Mouse (Mus musculus) liver, embryonic 15.5 days (tissue): Measurements from ENCODE around the gene Dlg1. TPM values are rescaled to one million over a fixed set of nuclear protein-coding genes. Genes with fewer than 3 reads are reported as not detected.

ENCODE experiments used
- ATAC-seq: fragments of 200-750 bp; cut with Nextera tagmentation; 2 replicates; pipeline ENCODE4 v1.8.0; 2017; ENCODE audit warnings: moderate number of reproducible peaks, mild to moderate bottlenecking, moderate library complexity; ENCODE audit not compliant: insufficient read depth
- H3K27ac ChIP-seq: fragments of 300-500 bp; sonication (generic); replicated peaks from 2 replicates; pipeline ENCODE4 v1.5.1; 2015; ENCODE audit warnings: mild to moderate bottlenecking, inconsistent platforms
- H3K27me3 ChIP-seq: fragments of 300-500 bp; sonication (generic); 2 replicates; pipeline ENCODE4 v1.6.1; 2015; ENCODE audit warnings: mild to moderate bottlenecking, inconsistent platforms
- H3K36me3 ChIP-seq: fragments of 300-500 bp; sonication (generic); replicated peaks from 2 replicates; pipeline ENCODE4 v1.6.1; 2015; ENCODE audit warnings: moderate library complexity, mild to moderate bottlenecking, inconsistent platforms
- H3K4me1 ChIP-seq: fragments of 300-500 bp; sonication (generic); replicated peaks from 2 replicates; pipeline ENCODE4 v1.6.1; 2015; ENCODE audit warnings: inconsistent platforms
- H3K4me2 ChIP-seq: fragments of 300-500 bp; sonication (generic); 2 replicates; pipeline ENCODE4 v1.6.1; 2015; ENCODE audit warnings: moderate library complexity, mild to moderate bottlenecking, inconsistent platforms
- H3K4me3 ChIP-seq: fragments of 300-500 bp; sonication (generic); replicated peaks from 2 replicates; pipeline ENCODE4 v1.5.1; 2015; ENCODE audit warnings: mild to moderate bottlenecking, inconsistent platforms
- H3K9ac ChIP-seq: fragments of 300-500 bp; sonication (generic); 2 replicates; pipeline ENCODE4 v1.6.1; 2015; ENCODE audit warnings: moderate library complexity, mild to moderate bottlenecking, inconsistent platforms
- H3K9me3 ChIP-seq: fragments of 300-500 bp; sonication (generic); replicated peaks from 2 replicates; pipeline ENCODE4 v1.6.1; 2016; ENCODE audit warnings: inconsistent platforms
- WGBS: fragments of 180-500 bp; shearing (Covaris S2); methylation state at CpG from one replicate; pipeline ENCODE4 v1.1.7; 2015; ENCODE audit warnings: mixed read lengths; ENCODE audit not compliant: insufficient replicate concordance; 5-methylcytosine and 5-hydroxymethylcytosine counted together
- polyA plus RNA-seq: library from polyadenylated mRNA; unstranded; fragments of >200 nt; fragmentation: Nextera tagmentation; extraction: Ambion mirVana; gene quantifications from 2 replicates; pipeline ENCODE4 v1.2.1, GENCODE M21; 2015

Dlg1 gene
- polyA plus RNA-seq, 1 experiment from 2014 or later: 6.6 TPM

GRCm38 (mm10) chr16:31631046-31631445, 32.2 kb upstream of the Dlg1 start:
- WGBS: 63% methylated on average over 3 of the region's 3 CpGs
- ATAC-seq: no peak

DNA sequence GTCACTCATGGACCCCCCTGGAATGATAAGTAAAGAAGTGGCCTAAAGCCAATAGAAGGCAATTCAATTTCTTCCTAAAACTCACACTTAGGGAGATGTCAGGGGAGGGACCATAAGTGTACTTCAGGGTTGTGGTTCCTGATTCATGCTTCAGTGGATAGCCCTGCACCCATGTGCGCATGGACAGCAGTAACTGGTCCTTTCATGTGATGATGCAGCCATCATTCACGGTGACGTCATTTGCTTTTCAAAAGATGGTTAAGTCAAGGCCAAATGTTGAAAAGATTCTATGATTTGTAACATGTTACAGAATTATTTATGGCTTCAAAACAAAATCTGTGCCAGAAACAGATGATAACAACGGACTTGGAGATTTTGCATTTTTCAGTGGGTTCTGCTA, 28.9 kb upstream of the Dlg1 start:
- Histone ChIP-seq H3K9me3 (no peaks in the 10 kb centered on the region), H3K4me2 (no peak overlapping the region), H3K4me1 (no peaks in the 10 kb centered on the region), H3K27me3 (no peaks in the 10 kb centered on the region), H3K9ac (no peak overlapping the region), H3K4me3 (no peak overlapping the region), H3K27ac (no peak overlapping the region), H3K36me3 (no peaks in the 10 kb centered on the region)
- no peak for ATAC-seq
- whole genome bisulfite sequencing: 85% methylated on average over 4 of the region's 4 CpGs

More at GRCm38 (mm10) chr16:31631046-31631445, 32.2 kb upstream of the Dlg1 start:
- Histone ChIP-seq H3K36me3 (no peaks in the 10 kb centered on the region), H3K9ac (no peak overlapping the region), H3K4me1 (no peaks in the 10 kb centered on the region), H3K9me3 (no peaks in the 10 kb centered on the region), H3K4me2 (no peak overlapping the region), H3K27me3 (no peaks in the 10 kb centered on the region), H3K4me3 (no peak overlapping the region), H3K27ac (no peak overlapping the region)

- Histone ChIP-seq H3K9me3 (no peaks in the 10 kb centered on the region), H3K27me3 (no peaks in the 10 kb centered on the region; the same call in 1 of the 2 replicates), H3K4me2 (no peak overlapping the region), H3K4me1 (no peaks in the 10 kb centered on the region), H3K9ac (no peak overlapping the region), H3K27ac (no peak overlapping the region), H3K4me3 (no peak overlapping the region), H3K36me3 (no peaks in the 10 kb centered on the region)
- WGBS: 65% methylated on average over 7 of the region's 7 CpGs
- ATAC-seq: no peak
These were observed 24.9 kb upstream of the Dlg1 start for GRCm38 (mm10) chr16:31638393-31638792.

- H3K27ac ChIP-seq: no peak overlapping the region
- 0 out of 2 replicates have a peak, but pooled peaks cover 3% of the 10 kb centered on the region for H3K9me3 ChIP-seq
- H3K4me2 ChIP-seq: no peak overlapping the region
- ATAC-seq: no peak
- no peak overlapping the region for H3K4me3 ChIP-seq
- no peaks in the 10 kb centered on the region for H3K36me3 ChIP-seq
- 53% methylated on average over 4 of the region's 4 CpGs for WGBS
- no peaks in the 10 kb centered on the region; the same call in 1 of the 2 replicates for H3K27me3 ChIP-seq
- no peak overlapping the region for H3K9ac ChIP-seq
- H3K4me1 ChIP-seq: no peaks in the 10 kb centered on the region
These were observed 23.3 kb upstream of the Dlg1 start for GRCm38 (mm10) chr16:31639946-31640345.

- Histone ChIP-seq H3K4me2 (no peak overlapping the region), H3K4me3 (no peak overlapping the region), H3K36me3 (no peaks in the 10 kb centered on the region), H3K4me1 (no peaks in the 10 kb centered on the region), H3K27me3 (no peaks in the 10 kb centered on the region; the same call in 1 of the 2 replicates), H3K9ac (no peak overlapping the region), H3K27ac (no peak overlapping the region), H3K9me3 (0 out of 2 replicates have a peak, but pooled peaks cover 3% of the 10 kb centered on the region)
- no peak for ATAC-seq
- WGBS: 87% methylated on average over 4 of the region's 4 CpGs
These were observed 21.5 kb upstream of the Dlg1 start for GRCm38 (mm10) chr16:31641776-31642175.

GRCm38 (mm10) chr16:31647221-31647620, 16.0 kb upstream of the Dlg1 start:
- WGBS: 59% methylated on average over 7 of the region's 7 CpGs
- no peak for ATAC-seq

GRCm38 (mm10) chr16:31650788-31651187, 12.5 kb upstream of the Dlg1 start:
- H3K27me3 ChIP-seq: peaks cover 5% of the 10 kb centered on the region; the same call in 1 of the 2 replicates
- H3K4me3 ChIP-seq: no peak overlapping the region
- H3K27ac ChIP-seq: no peak overlapping the region
- no peak overlapping the region for H3K4me2 ChIP-seq
- no peaks in the 10 kb centered on the region for H3K36me3 ChIP-seq
- ATAC-seq: no peak
- 38% methylated on average over 6 of the region's 6 CpGs for WGBS
- H3K4me1 ChIP-seq: no peaks in the 10 kb centered on the region
- H3K9me3 ChIP-seq: no peaks in the 10 kb centered on the region
- no peak overlapping the region for H3K9ac ChIP-seq

More at GRCm38 (mm10) chr16:31647221-31647620, 16.0 kb upstream of the Dlg1 start:
- Histone ChIP-seq H3K36me3 (no peaks in the 10 kb centered on the region), H3K4me1 (no peaks in the 10 kb centered on the region), H3K9ac (no peak overlapping the region), H3K27me3 (no peaks in the 10 kb centered on the region), H3K27ac (no peak overlapping the region), H3K4me3 (no peak overlapping the region), H3K4me2 (no peak overlapping the region), H3K9me3 (0 out of 2 replicates have a peak, but pooled peaks cover 3% of the 10 kb centered on the region)

- Histone ChIP-seq H3K9me3 (no peaks in the 10 kb centered on the region), H3K27me3 (peaks cover 11% of the 10 kb centered on the region; the same call in 1 of the 2 replicates), H3K27ac (no peak overlapping the region), H3K36me3 (no peaks in the 10 kb centered on the region), H3K9ac (no peak overlapping the region), H3K4me2 (no peak overlapping the region), H3K4me1 (no peaks in the 10 kb centered on the region), H3K4me3 (no peak overlapping the region)
- 62% methylated on average over 3 of the region's 3 CpGs for WGBS
- ATAC-seq: no peak
These were observed 11.7 kb upstream of the Dlg1 start for GRCm38 (mm10) chr16:31651541-31651940.

GRCm38 (mm10) chr16:31652115-31652843, 11.0 kb upstream of the Dlg1 start:
- ATAC-seq: no peak
- Histone ChIP-seq H3K4me2 (no peak overlapping the region), H3K4me1 (no peaks in the 10 kb centered on the region), H3K9ac (no peak overlapping the region), H3K36me3 (no peaks in the 10 kb centered on the region), H3K9me3 (no peaks in the 10 kb centered on the region), H3K4me3 (no peak overlapping the region), H3K27ac (no peak overlapping the region), H3K27me3 (peaks cover 15% of the 10 kb centered on the region; the same call in 1 of the 2 replicates)
- WGBS: 64% methylated on average over 9 of the region's 9 CpGs

- WGBS: 71% methylated on average over 5 of the region's 5 CpGs
- no peaks in the 10 kb centered on the region for H3K36me3 ChIP-seq
- H3K9ac ChIP-seq: no peak overlapping the region
- H3K4me1 ChIP-seq: no peaks in the 10 kb centered on the region
- no peak overlapping the region for H3K4me3 ChIP-seq
- ATAC-seq: no peak
- H3K27ac ChIP-seq: no peak overlapping the region
- H3K27me3 ChIP-seq: peaks cover 28% of the 10 kb centered on the region
- H3K4me2 ChIP-seq: no peak overlapping the region
- H3K9me3 ChIP-seq: no peaks in the 10 kb centered on the region
These were observed 9.6 kb upstream of the Dlg1 start for GRCm38 (mm10) chr16:31653616-31654015.

- no peak for ATAC-seq
- no peak overlapping the region for H3K4me2 ChIP-seq
- no peak overlapping the region for H3K4me3 ChIP-seq
- no peaks in the 10 kb centered on the region for H3K9me3 ChIP-seq
- H3K9ac ChIP-seq: no peak overlapping the region
- WGBS: 78% methylated on average over 7 of the region's 7 CpGs
- H3K4me1 ChIP-seq: no peaks in the 10 kb centered on the region
- no peaks in the 10 kb centered on the region for H3K36me3 ChIP-seq
- H3K27ac ChIP-seq: no peak overlapping the region
- peaks cover 32% of the 10 kb centered on the region for H3K27me3 ChIP-seq
These were observed 9.2 kb upstream of the Dlg1 start for GRCm38 (mm10) chr16:31654021-31654420.
